Mouse (Mus musculus): Measurements from ENCODE around the gene Clint1. TPM values are rescaled to one million over a fixed set of nuclear protein-coding genes. Genes with fewer than 3 reads are reported as not detected.

The Clint1 gene
- 42.1 TPM for polyA plus RNA-seq (2014; fragmentation: Illumina TruSeq; extraction: RNeasy Lipid Tissue Mini Kit (QIAGEN cat#74804); ENCODE audit: low read depth, low replicate concordance)

GRCm38 (mm10) chr11:45851516-45852123 is at the start of gene Clint1:
Gene Clint1 (plus strand): TSS chr11:45852051.

GRCm38 (mm10) chr11:45944643-45945156 is 92.8 kb downstream of the Clint1 start, which contains the start of gene Lsm11:
Gene Lsm11 (minus strand): TSS chr11:45944935.

GRCm38 (mm10) chr11:45955127-45955627 is 103.3 kb downstream of the Clint1 start, which contains the start of gene Thg1l:
Gene Thg1l (minus strand): TSS chr11:45955494.

Other genes starting within 250 kb of the Clint1 start
- gene Lsm11, start 92.9 kb downstream of the Clint1 start, polyA plus RNA-seq (2014; fragmentation: Illumina TruSeq; extraction: RNeasy Lipid Tissue Mini Kit (QIAGEN cat#74804); ENCODE audit: low read depth, low replicate concordance): 0.56 TPM
- 1.5 TPM for gene Thg1l, start 103.4 kb downstream of the Clint1 start, polyA plus RNA-seq (2014; fragmentation: Illumina TruSeq; extraction: RNeasy Lipid Tissue Mini Kit (QIAGEN cat#74804); ENCODE audit: low read depth, low replicate concordance)
- not detected for gene Sox30, start 128.3 kb downstream of the Clint1 start, polyA plus RNA-seq (2014; fragmentation: Illumina TruSeq; extraction: RNeasy Lipid Tissue Mini Kit (QIAGEN cat#74804); ENCODE audit: low read depth, low replicate concordance)
- 1.4 TPM for gene Gm12166, start 200.3 kb downstream of the Clint1 start, polyA plus RNA-seq (2014; fragmentation: Illumina TruSeq; extraction: RNeasy Lipid Tissue Mini Kit (QIAGEN cat#74804); ENCODE audit: low read depth, low replicate concordance)
- gene Adam19, start 203.9 kb downstream of the Clint1 start, polyA plus RNA-seq (2014; fragmentation: Illumina TruSeq; extraction: RNeasy Lipid Tissue Mini Kit (QIAGEN cat#74804); ENCODE audit: low read depth, low replicate concordance): 0.61 TPM